Mouse (Mus musculus) G1E (cell line): ENCODE measurements around the gene Gse1. TPM values are rescaled to one million over a fixed set of nuclear protein-coding genes. Genes with fewer than 3 reads are reported as not detected.

Experiments used
- ATAC-seq: 2 replicates; pipeline ENCODE4 v1.8.0; 2016; ENCODE audit warnings: mild to moderate bottlenecking; ENCODE audit not compliant: insufficient number of reproducible peaks, poor library complexity, low FRiP score, severe bottlenecking; ENCODE audit errors: extremely low read depth
- DNase-seq: peaks from one replicate; pipeline ENCODE4 v3.0.0; 2012; ENCODE audit warnings: low spot score
- H3K27me3 ChIP-seq: 2 replicates; pipeline ENCODE4 v1.6.1; 2012; ENCODE audit warnings: mild to moderate bottlenecking, low read length, inconsistent platforms; ENCODE audit not compliant: insufficient read depth
- H3K36me3 ChIP-seq: replicated peaks from 2 replicates; pipeline ENCODE3; 2012; ENCODE audit warnings: mild to moderate bottlenecking, inconsistent platforms
- H3K4me1 ChIP-seq: 2 replicates; pipeline ENCODE4 v1.6.1; 2012; ENCODE audit warnings: low read depth, low read length, inconsistent platforms, mixed read lengths; ENCODE audit not compliant: insufficient read depth
- H3K4me3 ChIP-seq: 2 replicates; pipeline ENCODE4 v1.5.1; 2012; ENCODE audit warnings: low read depth, mild to moderate bottlenecking, inconsistent platforms, low read length, moderate library complexity, mixed read lengths
- H3K9me3 ChIP-seq: replicated peaks from 2 replicates; pipeline ENCODE4 v1.6.1; 2012; ENCODE audit warnings: inconsistent platforms
- CTCF ChIP-seq: IDR thresholded peaks from 2 replicates; pipeline ENCODE4 v1.5.1; 2012; ENCODE audit warnings: low read depth, low read length, inconsistent platforms, mixed read lengths
- GATA1 ChIP-seq: IDR thresholded peaks from 2 replicates; pipeline ENCODE4 v1.6.1; 2012; ENCODE audit warnings: borderline replicate concordance, low read length, inconsistent platforms, mixed read lengths
- GATA2 ChIP-seq: IDR thresholded peaks from 2 replicates; pipeline ENCODE4 v1.6.1; 2012; ENCODE audit warnings: low read depth, low read length, inconsistent platforms, borderline replicate concordance
- POLR2AphosphoS5 ChIP-seq: IDR thresholded peaks from 2 replicates; pipeline ENCODE4 v1.6.1; 2012; ENCODE audit warnings: low read depth, low read length, inconsistent platforms; ENCODE audit not compliant: insufficient replicate concordance
- TAL1 ChIP-seq: conservative IDR thresholded peaks from 2 replicates; pipeline ENCODE4 v1.6.1; 2012; ENCODE audit warnings: low read depth, low read length, inconsistent platforms, mixed read lengths
- polyA plus RNA-seq: library from polyadenylated mRNA; stranded (reverse); fragments of >175 nt; gene quantifications from 2 replicates; pipeline ENCODE4 v1.2.3, GENCODE M21; 2012
- total RNA-seq, 2 experiments: library from RNA; stranded (forward) in 1 of 2; stranded (reverse) in 1 of 2; fragments of 200-1000 nt in 1 of 2; fragments of >200 nt in 1 of 2; fragmentation: Nextera tagmentation in 1 of 2; gene quantifications; 2 replicates each; pipeline ENCODE4 v1.2.3; 2014 to 2017

Gene Gse1
- total and polyA plus RNA-seq, 3 experiments: 6.3 to 106 (median 48.4) TPM

- Histone ChIP-seq H3K9me3 (no peaks in the 10 kb centered on the region), H3K4me1 (peaks cover 18% of the 10 kb centered on the region), H3K27me3 (no peaks in the 10 kb centered on the region), H3K36me3 (peaks cover 94% of the 10 kb centered on the region), H3K4me3 (no peak overlapping the region)
- DNase-seq (no peak), ATAC-seq (no peak)
- TF ChIP-seq CTCF (no peak), GATA2 (no peak), TAL1 (no peak), POLR2AphosphoS5 (no peak)
These were observed 353.6 kb downstream of the Gse1 start for GRCm38 (mm10) chr8:120581811-120582210.

DNA sequence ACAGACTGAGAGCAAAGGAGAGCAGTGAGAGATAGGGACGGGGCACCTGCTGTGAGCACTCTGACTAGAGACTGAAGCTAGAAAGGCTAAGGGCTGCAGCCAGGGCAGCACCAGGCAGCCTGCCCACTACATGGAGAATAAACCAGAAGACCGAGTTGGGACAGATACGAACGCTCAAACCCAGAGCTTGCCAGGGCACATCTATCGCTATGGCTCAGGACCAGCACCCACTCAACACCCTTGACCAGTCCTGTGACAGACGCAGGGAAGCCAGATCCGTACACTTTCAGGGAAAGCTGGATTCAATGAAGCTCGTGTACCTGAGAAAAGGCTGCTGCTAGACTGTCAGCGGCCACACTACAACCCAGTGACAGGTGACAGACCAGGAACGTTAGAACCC, 357.3 kb downstream of the Gse1 start:
- no peaks in the 10 kb centered on the region for H3K9me3 ChIP-seq
- ATAC-seq: no peak
- no peaks in the 10 kb centered on the region for H3K27me3 ChIP-seq
- peaks cover 35% of the 10 kb centered on the region for H3K4me1 ChIP-seq
- DNase-seq: no peak
- H3K4me3 ChIP-seq: no peak overlapping the region
- TF ChIP-seq TAL1 (no peak), CTCF (no peak), POLR2AphosphoS5 (no peak), GATA1 (no peak), GATA2 (no peak)
- H3K36me3 ChIP-seq: peaks cover 68% of the 10 kb centered on the region

DNA sequence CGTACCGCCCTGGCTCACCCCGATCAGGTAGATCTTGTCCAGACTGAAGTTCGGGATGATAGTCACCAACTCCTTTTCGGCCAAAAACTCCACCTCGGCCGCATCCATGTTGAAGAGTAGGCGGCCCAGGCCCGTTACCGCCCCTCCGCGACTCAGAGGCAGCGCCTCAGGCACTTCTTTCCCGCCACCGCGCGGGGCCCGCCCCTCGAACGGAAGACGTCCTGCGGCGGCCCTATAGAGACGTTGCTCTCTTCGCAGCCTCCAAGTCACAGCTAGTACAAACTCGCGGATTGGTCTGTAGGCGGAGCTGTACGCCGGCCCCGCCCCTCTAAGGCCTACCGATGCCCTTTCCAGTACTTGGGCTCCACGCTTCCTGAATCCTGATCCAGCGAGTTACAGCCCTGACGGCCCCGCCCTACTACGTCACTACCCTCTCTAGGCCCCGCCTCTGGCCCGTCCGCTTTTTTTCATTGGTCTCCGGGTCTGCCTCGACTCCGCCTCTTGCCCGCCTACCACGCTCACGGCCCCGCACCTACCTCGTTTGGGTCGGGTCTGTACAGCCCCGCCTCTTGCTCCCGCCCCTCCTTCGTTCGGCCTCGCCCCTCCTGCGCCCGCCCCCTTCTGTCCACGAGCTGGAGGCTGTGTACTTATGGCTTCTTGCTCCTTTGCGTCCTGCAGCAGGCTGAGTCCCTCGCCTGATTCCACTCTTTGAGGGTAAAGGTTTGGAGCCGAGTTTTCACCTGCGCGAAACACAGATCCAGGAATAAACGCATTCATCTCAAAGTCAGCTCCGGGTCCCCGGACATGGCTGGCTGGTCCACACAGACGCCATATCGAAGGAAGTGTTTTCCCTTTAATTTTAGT, 360.9 kb downstream of the Gse1 start, which contains the start of gene Gins2:
Gene Gins2, minus strand, starts transcription at position 397 of the 864 bp plus-strand sequence.
- peak; percentile 93 for DNase-seq
- no peaks in the 10 kb centered on the region for H3K9me3 ChIP-seq
- peak within 1 kb of the TSS; percentile 99 for H3K4me3 ChIP-seq
- no peak for TF ChIP-seq TAL1
- H3K27me3 ChIP-seq: peaks cover 16% of the 10 kb centered on the region
- peaks cover 36% of the 10 kb centered on the region for H3K36me3 ChIP-seq
- peaks cover 31% of the 10 kb centered on the region for H3K4me1 ChIP-seq
- ATAC-seq: peak; percentile 98

GRCm38 (mm10) chr8:120589921-120590320, 361.7 kb downstream of the Gse1 start:
- ATAC-seq (no peak), DNase-seq (no peak)

GRCm38 (mm10) chr8:120591587-120592292, 363.5 kb downstream of the Gse1 start:
- Histone ChIP-seq H3K4me3 (no peak overlapping the region), H3K9me3 (peaks cover 2% of the 10 kb centered on the region; the same call in 1 of the 2 replicates), H3K36me3 (peaks cover 10% of the 10 kb centered on the region), H3K27me3 (peaks cover 20% of the 10 kb centered on the region), H3K4me1 (peaks cover 25% of the 10 kb centered on the region)
- no peak for TF ChIP-seq CTCF
- no peak for TF ChIP-seq POLR2AphosphoS5
- TF ChIP-seq TAL1: no peak
- TF ChIP-seq GATA1: no peak
- no peak for TF ChIP-seq GATA2
- ATAC-seq: no peak
- no peak for DNase-seq

More at GRCm38 (mm10) chr8:120589921-120590320, 361.7 kb downstream of the Gse1 start:
- H3K4me3 ChIP-seq: peak overlapping the region; percentile 99
- peaks cover 16% of the 10 kb centered on the region for H3K27me3 ChIP-seq
- H3K36me3 ChIP-seq: peaks cover 29% of the 10 kb centered on the region
- TF ChIP-seq GATA1 (no peak), TAL1 (no peak), GATA2 (no peak), CTCF (no peak), POLR2AphosphoS5 (no peak)
- peaks cover 2% of the 10 kb centered on the region; the same call in 1 of the 2 replicates for H3K9me3 ChIP-seq
- H3K4me1 ChIP-seq: peaks cover 27% of the 10 kb centered on the region

GRCm38 (mm10) chr8:120594571-120594970, 366.3 kb downstream of the Gse1 start:
- Histone ChIP-seq H3K9me3 (peaks cover 2% of the 10 kb centered on the region; the same call in 1 of the 2 replicates), H3K36me3 (no peaks in the 10 kb centered on the region), H3K27me3 (peaks cover 35% of the 10 kb centered on the region), H3K4me3 (no peak overlapping the region), H3K4me1 (peaks cover 10% of the 10 kb centered on the region)
- no peak for DNase-seq
- TF ChIP-seq POLR2AphosphoS5: no peak
- no peak for TF ChIP-seq GATA2
- TF ChIP-seq CTCF: peak; percentile 58; the same call in 1 of the 2 replicates
- no peak for TF ChIP-seq GATA1
- ATAC-seq: no peak
